Mouse (Mus musculus): ENCODE measurements around the gene Dlg3. TPM values are rescaled to one million over a fixed set of nuclear protein-coding genes. Genes with fewer than 3 reads are reported as not detected.

Dlg3 gene
- total and polyA plus RNA-seq, 2 experiments from 2014 or later: 2.6 to 42.1 TPM

DNA sequence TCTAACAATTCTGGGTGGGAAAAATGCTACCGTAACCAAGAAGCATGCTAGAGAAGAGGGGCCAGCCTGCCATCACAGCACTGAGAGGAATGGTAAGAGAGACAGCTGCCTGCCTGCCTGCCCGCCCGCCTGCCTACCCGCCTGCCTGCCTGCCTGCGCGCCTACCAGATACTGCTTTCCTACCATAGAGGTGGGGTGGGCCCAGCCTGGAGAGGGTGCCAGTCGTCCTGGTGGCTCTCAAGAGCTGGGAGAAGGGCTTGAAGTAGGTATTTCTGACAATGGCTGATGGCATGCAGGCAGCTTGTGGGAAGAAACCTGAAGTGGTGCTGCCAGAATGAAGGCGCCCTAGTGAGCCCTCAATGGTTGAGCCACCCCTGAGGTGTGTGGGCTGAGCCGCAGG lies 51.2 kb downstream of the Dlg3 start:
- no peak overlapping the region for H3K9ac ChIP-seq
- 0 out of 2 replicates have a peak, but pooled peaks cover 4% of the 10 kb centered on the region for H3K36me3 ChIP-seq (ENCODE audit: insufficient read depth)
- TF ChIP-seq CTCF (IDR thresholded peaks at IDR 0.05; ENCODE audit: low read depth): no peak
- DNase-seq: no peak
- no peaks in the 10 kb centered on the region for H3K27me3 ChIP-seq (ENCODE audit: insufficient read depth, low read length)
- H3K4me2 ChIP-seq (ENCODE audit: low read depth): no peak overlapping the region
- WGBS: 86% methylated on average over 9 of the region's 9 CpGs
- ATAC-seq: no peak
- H3K9me3 ChIP-seq (ENCODE audit: low read length): no peaks in the 10 kb centered on the region
- no peak overlapping the region for H3K27ac ChIP-seq (ENCODE audit: low read depth, low read length)
- H3K4me3 ChIP-seq (ENCODE audit: low read depth, low read length): no peak overlapping the region
- no peaks in the 10 kb centered on the region for H3K4me1 ChIP-seq (ENCODE audit: insufficient read depth)

DNA sequence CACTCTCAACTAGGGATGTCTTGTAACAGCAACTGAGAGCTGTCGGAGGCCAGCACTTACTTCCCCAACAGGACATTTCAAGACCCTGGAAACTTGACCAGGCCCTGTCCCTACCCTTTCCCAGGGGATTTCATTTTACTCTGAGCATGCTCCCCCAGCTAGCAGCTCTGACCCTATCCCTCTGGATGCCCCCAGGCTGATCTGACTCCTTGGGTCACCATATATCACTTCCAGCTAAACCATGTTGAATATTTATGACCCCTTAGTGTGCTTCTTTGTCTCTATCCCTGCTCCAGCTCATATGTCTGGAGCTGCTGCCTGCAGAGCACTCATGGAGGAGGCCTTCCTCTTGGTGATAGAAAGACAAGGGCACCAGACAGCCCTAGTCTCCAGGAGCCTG lies 53.6 kb downstream of the Dlg3 start:
- DNase-seq (no peak), ATAC-seq (no peak)
- 100% methylated on average over 1 of the region's 1 CpGs for WGBS
- TF ChIP-seq CTCF (IDR thresholded peaks at IDR 0.05; ENCODE audit: low read depth): no peak
- H3K27ac ChIP-seq (ENCODE audit: low read depth, low read length): no peak overlapping the region
- no peak overlapping the region for H3K4me2 ChIP-seq (ENCODE audit: low read depth)
- H3K4me1 ChIP-seq (ENCODE audit: insufficient read depth): no peaks in the 10 kb centered on the region
- no peak overlapping the region for H3K9ac ChIP-seq
- no peaks in the 10 kb centered on the region for H3K36me3 ChIP-seq (ENCODE audit: insufficient read depth)
- no peaks in the 10 kb centered on the region for H3K27me3 ChIP-seq (ENCODE audit: insufficient read depth, low read length)
- no peaks in the 10 kb centered on the region for H3K9me3 ChIP-seq (ENCODE audit: low read length)
- H3K4me3 ChIP-seq (ENCODE audit: low read depth, low read length): no peak overlapping the region

DNA sequence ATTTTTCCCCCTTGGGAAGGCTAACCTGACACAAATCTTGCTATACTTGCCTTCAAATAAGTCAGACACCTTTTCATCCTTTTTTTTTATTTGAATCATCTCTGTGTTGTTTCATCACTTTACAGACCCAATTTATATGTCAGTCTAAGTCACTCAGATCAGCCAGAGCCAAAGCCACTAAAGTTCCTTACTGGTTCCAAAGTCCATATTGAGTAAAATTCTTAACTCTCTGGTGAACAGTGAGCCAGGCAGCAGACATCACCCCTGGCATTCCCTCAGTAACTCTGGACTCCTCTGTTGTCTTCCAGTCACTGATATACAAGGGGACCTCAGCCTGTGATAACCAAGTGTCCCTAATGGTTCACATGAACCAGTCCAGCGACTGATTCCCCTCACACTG lies 58.0 kb downstream of the Dlg3 start:
- H3K4me1 ChIP-seq (ENCODE audit: insufficient read depth): no peaks in the 10 kb centered on the region
- no peaks in the 10 kb centered on the region for H3K27me3 ChIP-seq (ENCODE audit: insufficient read depth, low read length)
- H3K36me3 ChIP-seq (ENCODE audit: insufficient read depth): no peaks in the 10 kb centered on the region
- no peak overlapping the region for H3K9ac ChIP-seq
- H3K27ac ChIP-seq (ENCODE audit: low read depth, low read length): no peak overlapping the region
- no peak for TF ChIP-seq CTCF (IDR thresholded peaks at IDR 0.05; ENCODE audit: low read depth)
- no peak overlapping the region for H3K4me3 ChIP-seq (ENCODE audit: low read depth, low read length)
- WGBS: 71% methylated on average over 1 of the region's 1 CpGs
- no peak overlapping the region for H3K4me2 ChIP-seq (ENCODE audit: low read depth)
- no peak for DNase-seq
- no peaks in the 10 kb centered on the region for H3K9me3 ChIP-seq (ENCODE audit: low read length)
- ATAC-seq: no peak

DNA sequence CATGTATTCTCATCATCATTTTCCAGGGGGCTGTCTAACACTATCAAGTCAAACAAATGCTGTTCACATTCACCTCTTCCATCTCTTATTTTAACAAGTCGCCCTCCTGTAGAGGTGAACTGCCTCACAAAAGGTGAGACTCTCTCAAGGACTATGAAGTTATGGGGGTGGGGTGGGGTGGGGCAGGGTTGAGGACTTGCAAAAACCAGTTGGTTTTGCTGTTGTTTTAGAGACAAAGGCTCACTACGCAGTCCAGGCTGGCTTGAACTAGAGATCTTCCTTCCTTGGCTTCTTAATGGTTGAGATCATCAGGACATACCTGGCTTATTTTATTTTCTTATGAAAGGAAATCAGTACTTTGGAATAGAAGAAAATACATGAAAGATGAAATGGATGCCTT lies 65.3 kb downstream of the Dlg3 start:
- WGBS: 86% methylated on average over 2 of the region's 2 CpGs
- ATAC-seq (no peak), DNase-seq (no peak)
- no peak for TF ChIP-seq CTCF (IDR thresholded peaks at IDR 0.05; ENCODE audit: low read depth)
- no peak overlapping the region for H3K4me3 ChIP-seq (ENCODE audit: low read depth, low read length)
- no peaks in the 10 kb centered on the region for H3K4me1 ChIP-seq (ENCODE audit: insufficient read depth)
- H3K36me3 ChIP-seq (ENCODE audit: insufficient read depth): no peaks in the 10 kb centered on the region
- no peaks in the 10 kb centered on the region for H3K9me3 ChIP-seq (ENCODE audit: low read length)
- H3K4me2 ChIP-seq (ENCODE audit: low read depth): no peak overlapping the region
- H3K9ac ChIP-seq: no peak overlapping the region
- no peak overlapping the region for H3K27ac ChIP-seq (ENCODE audit: low read depth, low read length)
- H3K27me3 ChIP-seq (ENCODE audit: insufficient read depth, low read length): no peaks in the 10 kb centered on the region; the same call in 1 of the 2 replicates

DNA sequence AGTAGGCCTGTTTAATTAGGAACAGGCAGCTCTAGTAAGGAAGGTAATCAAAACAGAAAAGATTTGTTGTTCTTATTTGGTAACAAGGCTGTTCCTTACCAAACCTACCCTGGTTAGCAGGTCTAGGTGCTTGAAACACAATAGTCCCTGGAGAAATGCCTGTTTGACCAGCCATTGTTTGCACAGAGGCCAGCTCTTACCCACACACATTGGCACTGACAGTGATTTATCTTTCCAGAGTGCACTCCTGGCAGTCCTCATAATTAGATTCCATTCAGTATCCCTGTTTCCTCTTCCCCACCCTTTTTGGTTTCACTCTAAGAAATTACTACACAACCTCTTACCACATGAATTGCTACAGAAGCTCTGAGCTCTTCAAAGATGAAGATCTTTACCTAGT lies 71.7 kb downstream of the Dlg3 start:
- no peaks in the 10 kb centered on the region for H3K4me1 ChIP-seq (ENCODE audit: insufficient read depth)
- H3K9me3 ChIP-seq (ENCODE audit: low read length): no peaks in the 10 kb centered on the region
- H3K4me3 ChIP-seq (ENCODE audit: low read depth, low read length): no peak overlapping the region
- no peak overlapping the region for H3K9ac ChIP-seq
- H3K27me3 ChIP-seq (ENCODE audit: insufficient read depth, low read length): no peaks in the 10 kb centered on the region
- no peak overlapping the region for H3K4me2 ChIP-seq (ENCODE audit: low read depth)
- no peak for ATAC-seq
- DNase-seq: no peak
- no peaks in the 10 kb centered on the region for H3K36me3 ChIP-seq (ENCODE audit: insufficient read depth)
- no peak overlapping the region for H3K27ac ChIP-seq (ENCODE audit: low read depth, low read length)
- no peak for TF ChIP-seq CTCF (IDR thresholded peaks at IDR 0.05; ENCODE audit: low read depth)

Other genes starting within 250 kb of the Dlg3 start
- gene Dgat2l6, start 242.9 kb upstream of the Dlg3 start, total RNA-seq (2014; rRNA removed): not detected in 2 replicates
- 0.03 TPM in 1 of 2 replicates, not detected in the other for gene Dgat2l6, start 242.9 kb upstream of the Dlg3 start, polyA plus RNA-seq (2015; fragmentation: Nextera tagmentation; extraction: Ambion mirVana)
- not detected in 2 replicates for gene Awat1, start 195.5 kb upstream of the Dlg3 start, total RNA-seq (2014; rRNA removed)
- not detected in 2 replicates for gene Awat1, start 195.5 kb upstream of the Dlg3 start, polyA plus RNA-seq (2015; fragmentation: Nextera tagmentation; extraction: Ambion mirVana)
- gene P2ry4, start 172.9 kb upstream of the Dlg3 start, total RNA-seq (2014; rRNA removed): not detected in 2 replicates
- gene P2ry4, start 172.9 kb upstream of the Dlg3 start, polyA plus RNA-seq (2015; fragmentation: Nextera tagmentation; extraction: Ambion mirVana): not detected in 2 replicates
- gene Arr3, start 162.2 kb upstream of the Dlg3 start, total RNA-seq (2014; rRNA removed): not detected in 2 replicates
- 0.23 TPM in 1 of 2 replicates, not detected in the other for gene Arr3, start 162.2 kb upstream of the Dlg3 start, polyA plus RNA-seq (2015; fragmentation: Nextera tagmentation; extraction: Ambion mirVana)
- gene Kif4, start 142.0 kb upstream of the Dlg3 start, total RNA-seq (2014; rRNA removed): 6.4 and 6.7 TPM in 2 replicates
- gene Kif4, start 142.0 kb upstream of the Dlg3 start, polyA plus RNA-seq (2015; fragmentation: Nextera tagmentation; extraction: Ambion mirVana): 3.1 and 3.8 TPM in 2 replicates
- 39.2 and 41.2 TPM in 2 replicates for gene Pdzd11, start 141.2 kb upstream of the Dlg3 start, total RNA-seq (2014; rRNA removed)
- 80.8 and 83.8 TPM in 2 replicates for gene Pdzd11, start 141.2 kb upstream of the Dlg3 start, polyA plus RNA-seq (2015; fragmentation: Nextera tagmentation; extraction: Ambion mirVana)
- 14.2 and 23.0 TPM in 2 replicates for gene Gdpd2, start 37.8 kb upstream of the Dlg3 start, total RNA-seq (2014; rRNA removed)
- 10.5 and 21.8 TPM in 2 replicates for gene Gdpd2, start 37.8 kb upstream of the Dlg3 start, polyA plus RNA-seq (2015; fragmentation: Nextera tagmentation; extraction: Ambion mirVana)